Mouse (Mus musculus) Muller cell, postnatal 12 days (primary cell): ENCODE results near the gene Fnbp4.

ENCODE experiments used
- DNase-seq: peaks from one replicate; pipeline ENCODE4 v3.0.0-alpha.2; 2015; ENCODE audit errors: inconsistent ontology term

Gene Fnbp4

DNA sequence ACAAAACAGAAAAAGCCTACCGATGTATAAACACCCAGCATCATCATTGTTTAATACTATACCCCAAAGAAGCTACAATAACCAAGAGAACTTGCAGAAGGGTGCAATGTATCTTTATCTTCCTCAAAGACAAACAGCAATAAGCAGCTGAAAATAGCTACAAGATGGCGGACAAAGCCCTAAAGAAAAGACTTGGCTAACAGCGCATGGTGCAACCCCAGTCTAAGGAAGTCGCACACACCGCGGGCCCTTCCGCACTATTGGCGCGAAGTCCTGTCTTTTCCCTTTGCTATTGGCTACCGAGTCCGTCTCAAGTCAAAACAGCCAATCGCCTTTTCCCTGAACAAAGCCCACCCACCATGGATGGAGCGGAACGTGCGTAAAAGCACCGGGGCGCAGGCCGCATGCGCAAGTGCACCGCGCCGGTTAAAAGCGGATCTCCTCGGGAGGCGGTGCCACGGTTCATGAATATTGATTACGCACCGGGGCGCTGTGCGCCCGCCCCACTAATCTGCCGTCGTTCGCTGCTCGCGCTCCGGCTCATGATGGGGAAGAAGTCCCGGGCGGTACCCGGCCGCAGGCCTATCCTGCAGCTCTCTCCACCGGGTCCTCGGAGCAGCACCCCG lies at the start of gene Fnbp4:
Gene Fnbp4 (plus strand): TSS at position 318 of the 626 bp plus-strand sequence.
- DNase-seq: peak; percentile 99

DNA sequence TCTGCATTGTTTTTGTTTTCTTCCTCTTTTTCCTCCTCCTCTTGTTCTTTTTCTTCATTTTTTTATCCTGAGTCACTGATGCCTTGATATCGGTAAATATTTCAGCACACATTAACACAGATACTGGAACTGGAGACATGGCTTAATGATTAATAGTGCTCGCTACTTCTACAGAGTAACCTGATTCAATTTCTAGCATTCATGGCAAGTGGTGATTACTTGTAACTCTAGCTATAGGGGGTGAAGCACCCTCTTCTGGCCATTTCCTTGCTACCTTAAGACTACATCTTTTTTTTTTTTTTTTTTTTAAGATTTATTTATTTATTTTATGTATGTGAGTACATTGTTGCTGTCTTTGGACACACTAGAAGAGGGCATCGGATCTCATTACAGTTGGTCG lies 44.2 kb upstream of the Fnbp4 start:
- DNase-seq: no peak

DNA sequence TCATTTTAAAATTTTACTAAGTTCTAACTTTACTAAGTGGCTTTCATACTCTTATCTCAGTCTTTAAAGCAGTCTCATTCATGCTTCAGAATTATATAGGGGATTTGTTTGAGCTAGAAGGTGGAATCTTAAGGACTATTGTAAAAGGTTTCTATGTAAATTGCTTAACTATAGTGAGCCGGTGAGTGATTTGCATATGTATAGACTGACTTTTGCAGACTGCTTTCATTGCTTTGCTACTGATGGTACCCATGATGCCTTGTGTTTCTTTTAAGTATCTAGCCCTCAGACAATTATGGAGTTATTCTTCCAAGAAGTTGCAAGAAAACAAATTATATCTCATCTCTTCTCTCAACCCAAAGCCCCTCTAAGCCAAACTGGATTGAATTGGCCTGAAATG lies 36.6 kb upstream of the Fnbp4 start:
- DNase-seq: no peak

DNA sequence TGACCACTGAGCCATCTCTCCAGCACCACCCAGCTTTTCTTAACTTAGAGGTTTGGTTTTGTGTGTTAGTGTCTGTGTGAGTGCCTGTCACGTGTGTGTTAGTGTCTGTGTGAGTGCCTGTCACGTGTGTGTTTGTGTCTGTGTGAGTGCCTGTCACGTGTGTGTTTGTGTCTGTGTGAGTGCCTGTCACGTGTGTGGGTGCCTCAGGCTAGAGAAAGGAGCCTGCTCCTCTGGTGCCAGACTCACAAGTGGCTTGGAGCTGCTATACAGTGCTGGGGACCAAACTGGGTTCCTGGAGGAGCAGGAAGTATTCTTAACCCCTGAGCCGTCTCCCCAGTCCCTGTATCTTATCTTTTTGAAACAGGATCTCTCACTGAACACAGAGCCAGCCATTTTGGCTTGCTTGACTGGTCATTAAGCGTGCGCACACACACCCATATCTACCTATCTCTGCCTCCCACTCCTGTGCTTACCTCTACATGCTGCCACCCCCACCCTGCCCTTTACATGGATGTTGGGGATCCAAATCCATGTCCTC lies 29.5 kb upstream of the Fnbp4 start:
- no peak for DNase-seq

DNA sequence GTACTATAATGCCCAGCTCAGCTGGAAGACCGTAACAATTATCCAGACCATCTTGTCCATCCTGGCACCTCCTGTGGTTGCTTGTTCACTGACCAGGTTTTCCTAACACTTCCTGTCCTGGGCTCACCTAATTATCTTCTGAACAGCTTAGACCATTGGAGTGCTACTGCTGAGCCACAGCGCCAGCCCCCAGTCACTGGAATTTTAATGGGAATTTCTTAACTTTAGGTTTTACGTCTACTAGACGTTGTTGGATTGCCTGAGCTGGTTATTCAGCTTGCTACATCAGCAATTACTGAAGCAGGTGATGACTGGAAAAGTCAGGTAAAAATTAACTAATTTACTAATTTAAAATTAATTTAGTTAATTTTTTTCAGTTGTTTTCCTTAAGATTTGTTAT lies 27.8 kb upstream of the Fnbp4 start:
- no peak for DNase-seq

DNA sequence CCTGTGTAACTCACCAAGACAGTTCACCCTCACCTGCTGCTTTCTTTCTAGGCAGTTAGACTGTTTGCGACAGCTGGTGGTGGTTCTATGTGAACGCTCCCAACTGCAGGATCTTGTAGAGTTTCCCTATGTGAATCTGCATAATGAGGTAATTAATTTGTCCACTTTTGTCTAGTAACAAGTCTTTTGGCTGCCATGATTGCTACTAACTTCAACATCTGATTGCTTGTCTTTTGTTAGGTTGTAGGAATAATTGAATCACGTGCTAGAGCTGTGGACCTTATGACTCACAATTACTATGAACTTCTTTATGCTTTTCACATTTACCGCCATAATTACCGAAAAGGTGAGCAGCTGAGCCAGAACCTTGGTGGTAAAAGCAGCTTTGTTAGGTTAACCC lies 27.2 kb upstream of the Fnbp4 start:
- DNase-seq: peak; percentile 6

DNA sequence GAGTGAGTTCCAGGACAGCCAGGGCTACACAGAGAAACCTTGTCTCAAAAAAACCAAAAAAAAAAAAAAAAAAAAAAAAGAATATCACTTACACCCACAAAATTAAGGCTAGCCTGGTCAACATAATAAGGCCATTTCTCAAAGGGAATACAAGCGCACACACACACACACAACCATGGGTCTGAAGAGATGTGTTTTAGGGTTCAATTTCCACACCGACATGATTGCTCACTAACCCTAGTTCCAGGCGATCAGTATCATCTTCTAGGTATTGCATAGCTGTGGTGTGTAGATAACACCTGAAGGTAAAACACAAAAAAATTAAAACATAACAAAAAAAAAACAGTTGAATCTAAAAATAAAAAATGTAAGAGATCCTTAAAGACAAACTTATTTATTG lies 18.4 kb upstream of the Fnbp4 start:
- DNase-seq: no peak

DNA sequence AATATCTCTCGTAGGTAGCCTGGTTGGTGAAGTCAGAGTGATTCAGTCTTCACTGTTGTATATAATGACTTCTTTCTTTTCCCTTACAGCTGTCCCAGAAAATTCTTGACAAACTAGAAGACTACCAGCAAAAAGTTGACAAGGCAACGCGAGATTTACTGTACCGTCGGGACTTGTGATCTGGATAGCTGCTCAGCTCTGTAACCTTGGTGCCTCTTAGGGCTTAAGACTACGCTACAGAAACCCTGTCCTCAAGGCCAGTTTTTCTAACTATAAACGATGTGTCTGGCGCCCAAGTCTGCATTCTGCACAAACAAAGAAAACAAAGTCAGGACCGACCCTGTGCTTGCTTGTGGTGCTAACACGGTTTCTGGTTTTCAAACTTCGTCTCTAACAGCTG lies 9.8 kb upstream of the Fnbp4 start:
- DNase-seq: no peak

DNA sequence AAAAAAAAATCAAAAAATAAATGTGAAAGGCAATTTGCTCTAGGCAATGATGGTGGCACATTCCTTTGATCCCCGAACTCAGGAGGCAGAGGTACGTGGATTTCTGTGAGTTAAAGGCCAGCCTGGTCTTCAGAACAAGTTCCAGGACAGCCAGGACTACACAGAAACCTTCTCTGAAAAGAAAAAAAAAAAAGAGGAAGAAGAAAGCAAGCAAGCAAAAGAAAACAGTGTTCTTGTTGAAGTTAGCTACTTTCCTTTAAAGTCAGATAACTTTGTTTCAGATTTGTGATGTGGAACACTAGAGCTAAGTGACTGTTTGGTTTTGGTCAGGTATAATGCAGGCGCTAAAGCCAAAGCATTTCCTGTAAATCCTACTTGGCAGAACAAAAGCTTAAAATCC lies 6.4 kb upstream of the Fnbp4 start:
- no peak for DNase-seq

DNA sequence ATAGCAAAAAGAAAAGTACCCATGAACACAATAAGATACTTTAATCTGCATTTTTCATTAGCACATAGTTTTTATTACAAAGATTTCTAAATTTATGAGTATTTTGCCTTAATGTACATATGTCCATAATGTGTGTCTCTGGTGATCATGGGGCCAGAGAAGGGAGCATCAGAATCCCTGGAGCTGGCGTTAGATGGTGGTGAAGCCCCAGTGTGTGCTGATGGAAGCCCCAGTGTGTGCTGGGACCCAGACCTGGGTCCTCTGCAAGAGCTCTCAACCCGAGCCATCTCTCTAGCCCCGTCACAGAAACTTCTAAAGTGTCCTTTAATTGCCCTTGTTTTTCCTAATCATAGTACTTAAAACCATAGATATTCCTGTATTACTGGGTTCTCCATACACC lies 5.8 kb upstream of the Fnbp4 start:
- DNase-seq: no peak

DNA sequence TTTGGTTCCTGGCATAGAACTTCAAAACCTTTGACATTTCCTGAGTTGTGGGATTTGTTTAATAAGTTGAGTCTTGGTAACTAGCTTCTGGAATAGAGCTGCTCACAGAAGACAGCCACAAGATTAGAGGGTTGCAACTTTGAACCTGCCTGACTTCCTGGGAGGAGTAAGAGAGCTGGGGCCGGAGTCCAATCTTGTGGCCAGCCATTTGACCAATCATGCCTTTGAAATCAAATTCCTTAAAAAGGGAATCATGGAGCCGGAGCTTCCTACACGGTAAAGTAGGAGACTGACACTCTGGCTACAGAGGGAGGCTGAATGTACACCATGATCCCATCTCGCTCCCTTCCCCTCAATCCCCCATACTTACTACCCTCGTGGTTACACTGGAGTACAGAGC lies 5.2 kb upstream of the Fnbp4 start:
- no peak for DNase-seq

DNA sequence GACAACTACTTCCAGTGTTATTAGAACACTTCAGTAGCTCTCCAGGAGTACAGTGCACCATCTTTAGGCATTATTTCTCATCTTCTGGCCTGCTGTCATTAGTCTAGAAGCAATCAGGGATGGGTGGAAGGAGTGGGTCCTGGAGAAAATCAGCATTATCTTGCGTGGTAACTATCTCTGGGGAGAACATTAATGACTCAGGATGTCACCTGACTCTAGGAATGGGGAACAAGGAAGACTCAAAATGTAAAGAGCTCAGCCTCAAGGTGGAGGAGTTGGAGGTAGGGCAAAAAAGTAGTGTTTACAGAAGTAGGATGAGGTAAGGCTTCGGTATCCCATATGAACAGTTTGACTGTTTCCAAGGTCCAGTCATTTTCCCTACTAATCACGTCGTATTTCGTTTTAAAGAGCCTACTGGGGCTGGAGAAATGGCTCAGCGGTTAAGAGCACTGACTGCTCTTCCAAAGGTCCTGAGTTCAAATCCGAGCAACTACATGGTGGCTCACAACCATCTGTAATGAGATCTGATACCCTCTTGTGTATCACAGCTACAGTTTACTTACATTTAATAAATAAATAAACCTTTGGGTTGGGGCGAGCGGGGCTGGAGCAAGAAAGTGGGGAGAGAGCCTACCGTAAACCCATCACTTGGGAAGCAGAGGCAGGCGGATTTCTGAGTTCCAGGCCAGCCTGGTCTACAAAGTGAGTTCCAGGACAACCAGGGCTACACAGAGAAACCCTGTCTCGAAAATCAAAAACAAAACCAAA lies 701 bp upstream of the Fnbp4 start:
- peak; percentile 2 for DNase-seq

DNA sequence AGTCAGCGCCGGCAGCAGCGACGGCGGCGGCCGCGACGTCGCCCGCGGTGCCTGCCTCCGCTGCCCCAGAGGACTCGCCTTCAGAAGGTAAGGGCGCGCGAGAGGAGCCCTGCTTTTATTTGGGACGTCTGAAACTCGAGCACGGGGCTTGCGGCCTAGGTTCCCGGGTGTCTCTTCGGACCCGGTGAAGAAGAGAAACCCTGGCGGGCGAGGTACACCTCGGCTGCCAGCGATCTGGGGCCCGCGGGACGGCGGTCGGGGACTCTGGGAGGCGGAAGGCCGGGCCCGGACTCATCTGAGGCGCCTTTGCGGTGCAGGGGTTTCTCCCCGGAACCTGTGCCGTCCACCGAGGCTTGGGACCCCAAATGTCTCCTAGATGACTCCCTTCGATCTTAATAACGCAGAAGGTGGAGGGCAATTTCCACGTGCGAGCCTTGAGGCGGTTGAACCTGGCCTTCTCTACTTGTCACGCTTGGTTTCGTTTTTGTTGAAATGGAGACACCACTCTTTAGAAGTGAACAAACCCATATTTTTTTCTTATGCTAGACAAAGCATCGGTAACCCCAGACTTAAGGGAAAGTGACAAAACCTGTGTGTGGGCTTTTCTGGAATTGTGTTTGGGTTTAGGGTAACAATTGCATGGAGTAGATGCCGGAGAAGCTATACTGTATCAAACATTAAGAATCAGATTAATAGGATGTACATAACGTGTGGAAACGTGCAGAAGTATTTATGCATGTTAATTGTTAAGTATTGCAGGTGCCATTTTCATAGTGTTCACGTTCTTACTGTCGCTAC lies 769 bp downstream of the Fnbp4 start:
- DNase-seq: peak; percentile 65

DNA sequence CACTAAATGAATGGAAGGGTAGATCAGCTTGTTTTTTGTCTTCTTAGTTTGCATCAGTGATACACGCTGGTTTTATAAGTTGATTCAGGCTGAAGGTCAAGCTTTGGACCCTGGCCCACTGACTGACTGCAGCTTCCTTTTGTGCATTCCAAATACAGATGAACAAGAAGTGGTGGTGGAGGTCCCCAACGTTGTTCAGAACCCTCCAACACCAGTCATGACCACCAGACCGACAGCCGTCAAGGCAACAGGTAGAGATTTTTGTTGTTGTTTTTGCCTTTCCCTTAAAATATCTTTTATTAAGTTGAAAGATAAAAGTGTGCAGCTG lies 1.3 kb downstream of the Fnbp4 start:
- DNase-seq: no peak

DNA sequence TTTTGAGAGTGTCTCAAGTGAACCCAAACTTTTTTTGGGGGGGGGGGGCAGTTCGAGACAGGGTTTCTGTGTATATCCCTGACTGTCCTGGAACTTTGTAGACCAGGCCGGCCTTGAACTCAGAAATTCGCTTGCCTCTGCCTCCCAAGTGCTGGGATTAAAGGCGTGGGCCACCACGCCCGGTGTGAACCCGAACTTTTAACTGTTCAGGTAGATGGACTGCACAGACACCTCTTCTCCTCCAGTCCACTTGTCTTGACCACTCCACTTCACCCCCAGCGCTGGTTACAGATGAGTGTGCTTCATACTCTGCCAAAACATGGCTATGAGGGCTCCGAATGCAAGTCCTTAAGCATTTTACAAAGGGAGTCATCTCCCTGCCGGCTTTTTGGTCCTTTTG lies 2.0 kb downstream of the Fnbp4 start:
- DNase-seq: no peak

DNA sequence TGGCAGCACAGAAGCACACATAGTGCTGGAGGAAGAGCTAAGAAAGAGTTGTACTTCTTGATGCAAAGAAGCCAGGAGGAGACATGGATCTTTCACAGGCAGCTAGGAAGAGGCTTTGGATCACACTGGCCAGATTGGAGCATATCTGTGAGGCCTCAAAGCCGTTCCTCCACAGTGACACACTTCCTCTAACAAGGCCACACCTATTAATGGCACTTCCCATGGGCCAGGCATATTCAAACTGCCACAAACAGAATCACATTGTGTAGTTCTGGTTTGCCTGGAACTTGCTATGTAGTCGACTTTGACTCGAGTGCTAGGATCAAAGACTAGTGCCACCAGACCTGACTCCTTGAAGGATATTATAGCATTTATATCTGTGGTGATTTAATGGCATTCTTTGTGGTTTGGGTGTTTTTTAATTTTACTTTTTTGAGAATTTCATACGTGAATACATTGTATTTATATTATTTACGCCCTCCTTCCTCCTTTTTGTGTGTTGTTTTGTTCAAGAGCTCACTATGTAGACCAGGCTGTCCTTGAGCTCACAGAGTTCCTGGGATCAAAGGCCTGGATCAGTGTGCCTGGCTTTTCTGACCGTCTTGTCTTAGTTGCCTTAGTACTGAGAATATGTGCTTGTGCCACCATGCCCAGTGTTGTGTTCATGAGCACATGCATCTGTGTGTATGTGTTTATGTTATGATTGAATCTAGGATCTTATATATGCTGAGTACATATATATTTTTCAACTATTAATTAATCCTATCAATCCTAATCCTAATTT lies 4.7 kb downstream of the Fnbp4 start:
- DNase-seq: no peak

DNA sequence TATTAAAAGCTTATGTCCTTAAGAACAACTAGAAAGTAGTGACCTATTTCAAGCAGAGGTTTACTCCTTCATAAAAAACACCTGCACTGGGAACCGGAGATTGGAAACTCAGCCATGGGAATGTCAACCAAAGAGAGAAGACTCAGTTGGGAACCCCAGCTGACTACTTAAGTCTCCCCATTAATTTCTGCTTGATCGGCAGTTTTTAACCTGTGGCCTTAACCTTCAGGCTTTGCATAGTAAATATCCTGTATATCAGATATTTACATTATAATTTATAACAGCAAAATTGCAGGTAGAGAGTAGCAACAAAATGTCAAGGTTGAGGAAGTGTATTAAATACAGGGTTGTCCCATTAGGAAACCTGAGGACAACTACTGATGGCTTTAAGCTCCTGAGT lies 8.4 kb downstream of the Fnbp4 start:
- DNase-seq: no peak

DNA sequence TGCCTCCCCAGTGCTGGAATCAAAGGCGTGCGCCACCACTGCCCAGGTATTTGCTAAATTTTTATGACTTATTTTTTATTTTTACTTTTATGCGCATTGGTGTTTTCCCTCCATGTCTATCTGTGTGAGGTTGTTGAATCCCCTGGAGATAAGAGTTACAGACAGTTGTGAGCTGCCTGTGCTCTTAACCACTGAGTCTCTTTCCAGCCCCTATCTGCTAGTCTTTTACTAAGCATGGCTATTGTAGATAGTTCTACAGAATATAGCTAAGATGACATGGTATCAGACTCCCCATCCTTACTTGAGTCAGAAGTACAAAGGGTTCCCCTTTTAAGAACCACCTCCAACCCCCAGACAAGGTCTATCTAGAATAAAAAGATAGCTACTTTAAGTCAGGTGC lies 9.0 kb downstream of the Fnbp4 start:
- no peak for DNase-seq

DNA sequence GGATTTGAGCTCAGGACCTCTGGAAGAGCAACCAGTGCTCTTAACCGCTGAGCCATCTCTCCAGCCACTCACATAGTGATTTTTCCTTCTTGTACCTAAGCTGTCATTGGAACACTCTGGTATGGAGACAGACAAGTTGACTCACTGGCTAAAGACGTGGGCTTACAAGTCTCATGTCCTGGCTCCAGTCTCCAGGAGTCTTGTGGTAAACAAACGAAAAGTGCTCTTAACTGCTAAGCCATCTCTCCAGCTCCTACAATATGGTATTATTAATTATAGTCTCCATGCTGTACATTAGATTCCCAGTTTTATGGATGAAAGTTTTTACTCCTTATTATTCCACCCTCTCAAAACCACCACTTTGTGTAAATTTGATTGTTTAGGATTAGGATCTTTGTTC lies 20.0 kb downstream of the Fnbp4 start:
- DNase-seq: no peak

DNA sequence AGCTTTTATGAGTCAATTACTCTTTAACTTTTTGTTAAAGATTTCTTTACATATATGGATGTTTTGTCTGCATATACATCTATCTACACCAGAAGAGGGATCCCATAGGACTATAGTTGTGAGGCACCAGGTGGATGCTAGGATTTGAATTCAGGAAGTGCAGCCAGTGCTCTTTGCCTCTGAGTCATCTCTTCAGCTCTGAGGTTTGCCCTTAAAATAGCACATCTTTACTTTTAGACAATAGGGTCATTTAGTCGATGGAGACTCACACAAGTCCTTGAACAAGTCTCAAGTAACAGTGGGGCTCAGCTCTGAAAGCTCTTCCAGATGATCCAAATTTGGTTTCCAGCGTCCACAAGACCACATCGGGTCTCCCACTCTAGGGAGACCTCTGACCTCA lies 36.2 kb downstream of the Fnbp4 start:
- peak; percentile 5 for DNase-seq

DNA sequence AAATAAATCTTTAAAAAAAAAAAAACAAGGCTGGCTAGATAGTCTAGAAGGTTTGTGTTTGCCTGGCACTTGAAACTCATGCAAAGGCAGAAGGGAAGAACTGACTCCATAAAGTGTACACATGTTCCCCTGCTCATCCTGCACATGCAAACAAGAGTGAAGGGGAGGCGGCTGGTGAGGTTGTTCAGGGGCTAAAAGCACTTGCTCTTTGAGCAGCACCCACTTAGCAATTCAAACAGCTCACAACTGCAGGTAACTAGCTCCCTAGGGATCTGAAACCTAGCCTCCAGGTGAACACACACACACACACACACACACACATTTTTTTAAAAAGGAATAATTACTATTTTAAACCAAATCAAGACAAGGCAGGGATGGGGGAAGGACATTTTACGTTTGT lies 36.8 kb downstream of the Fnbp4 start:
- DNase-seq: no peak

DNA sequence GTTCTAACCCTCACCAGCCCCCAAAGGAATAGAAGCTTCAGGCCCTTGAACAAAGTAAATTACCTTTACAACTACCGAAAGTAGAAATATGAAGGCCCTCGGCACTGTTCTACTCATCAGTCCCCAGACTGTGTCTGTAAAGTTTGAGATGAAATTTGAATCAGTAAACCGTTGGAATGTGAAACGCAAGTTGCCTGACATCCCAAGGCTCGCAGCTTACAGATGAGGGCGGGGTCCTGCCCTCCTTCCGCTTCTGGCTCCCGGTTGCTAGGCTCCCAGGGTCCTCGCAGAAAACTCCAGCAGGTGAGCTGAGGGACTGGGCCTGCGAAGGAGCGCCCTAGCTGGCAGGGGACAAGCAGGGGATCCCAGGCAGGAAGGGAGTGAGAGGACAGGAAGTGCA lies 37.3 kb downstream of the Fnbp4 start, which contains the start of gene Agbl2:
Gene Agbl2 (plus strand): TSS at position 270 of the 400 bp plus-strand sequence.
- peak; percentile 54 for DNase-seq
